Mouse (Mus musculus) large intestine, adult 2 months (tissue): ENCODE measurements at regions not wholly inside any gene's neighbourhood (a gene's known extent, or its start where the extent isn't known, plus 50 kb on each side); places are given as distances from the start of the nearest gene placed in this dataset.

Experiments used
- DNase-seq: peaks from one replicate; pipeline ENCODE4 v3.0.0-alpha.2; 2012; ENCODE audit warnings: low read depth, low spot score
- WGBS: fragments of 180-500 bp; shearing (Covaris S2); methylation state at CpG from one replicate; pipeline ENCODE4 v1.1.7; 2018; 5-methylcytosine and 5-hydroxymethylcytosine counted together

DNA sequence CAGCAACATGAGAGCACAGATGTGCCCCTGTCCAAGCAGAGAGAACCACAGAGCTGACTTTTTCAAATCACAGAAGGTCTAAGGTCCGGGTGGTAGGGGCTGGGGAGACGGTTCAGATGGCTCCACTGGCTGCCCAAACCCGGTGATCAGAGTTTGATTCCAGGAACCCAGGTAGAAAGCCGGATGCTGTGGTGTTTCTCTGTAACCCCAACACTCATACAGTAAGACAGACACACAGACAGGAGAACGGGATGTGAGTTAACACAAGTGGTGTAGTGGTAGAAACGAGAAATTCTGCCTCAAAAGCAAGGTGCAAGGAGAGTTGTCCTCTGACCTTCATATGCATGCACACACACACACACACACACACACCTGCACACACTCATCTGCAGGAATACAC is 408.0 kb downstream of the Sox9 start:
- no peak for DNase-seq
- 73% methylated on average over 6 of the region's 6 CpGs for WGBS

DNA sequence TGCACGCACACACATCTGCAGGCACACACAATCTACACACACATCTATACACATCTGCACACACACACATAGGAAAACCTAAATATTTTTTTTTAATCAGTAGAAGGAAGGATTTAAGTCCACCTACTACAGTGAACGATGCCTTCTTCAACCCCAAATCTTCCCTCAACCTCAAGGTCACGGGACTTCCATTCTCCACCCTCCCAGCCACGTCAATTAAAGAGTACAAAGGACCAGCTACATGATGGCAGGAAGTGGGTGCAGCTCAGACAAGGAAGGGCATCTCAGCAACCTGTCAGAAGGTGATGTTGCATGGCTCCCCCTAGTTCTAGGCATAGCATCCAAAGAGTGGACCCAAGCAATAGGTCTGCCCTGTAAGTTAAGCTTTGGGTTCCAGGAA is 408.5 kb downstream of the Sox9 start:
- WGBS: 43% methylated on average over 4 of the region's 4 CpGs
- no peak for DNase-seq

DNA sequence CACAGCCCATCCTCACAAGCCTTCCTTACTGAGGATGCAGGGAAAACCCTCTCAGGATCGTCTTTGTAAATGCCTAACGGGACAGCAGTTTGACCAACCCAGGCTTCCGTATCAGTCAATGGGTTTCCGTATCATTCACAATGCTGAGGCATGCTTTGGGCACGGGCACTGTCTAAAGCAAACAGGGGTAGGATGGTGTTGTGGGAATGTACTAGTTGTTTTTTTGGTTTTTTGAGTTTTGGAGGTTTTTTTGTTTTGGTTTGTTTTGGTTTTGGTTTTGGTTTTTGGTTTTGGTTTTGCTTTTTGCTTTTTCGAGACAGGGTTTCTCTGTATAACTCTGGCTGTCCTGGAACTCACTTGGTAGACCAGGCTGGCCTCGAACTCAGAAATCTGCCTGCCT is 409.0 kb downstream of the Sox9 start:
- WGBS: 75% methylated on average over 7 of the region's 7 CpGs
- DNase-seq: no peak

DNA sequence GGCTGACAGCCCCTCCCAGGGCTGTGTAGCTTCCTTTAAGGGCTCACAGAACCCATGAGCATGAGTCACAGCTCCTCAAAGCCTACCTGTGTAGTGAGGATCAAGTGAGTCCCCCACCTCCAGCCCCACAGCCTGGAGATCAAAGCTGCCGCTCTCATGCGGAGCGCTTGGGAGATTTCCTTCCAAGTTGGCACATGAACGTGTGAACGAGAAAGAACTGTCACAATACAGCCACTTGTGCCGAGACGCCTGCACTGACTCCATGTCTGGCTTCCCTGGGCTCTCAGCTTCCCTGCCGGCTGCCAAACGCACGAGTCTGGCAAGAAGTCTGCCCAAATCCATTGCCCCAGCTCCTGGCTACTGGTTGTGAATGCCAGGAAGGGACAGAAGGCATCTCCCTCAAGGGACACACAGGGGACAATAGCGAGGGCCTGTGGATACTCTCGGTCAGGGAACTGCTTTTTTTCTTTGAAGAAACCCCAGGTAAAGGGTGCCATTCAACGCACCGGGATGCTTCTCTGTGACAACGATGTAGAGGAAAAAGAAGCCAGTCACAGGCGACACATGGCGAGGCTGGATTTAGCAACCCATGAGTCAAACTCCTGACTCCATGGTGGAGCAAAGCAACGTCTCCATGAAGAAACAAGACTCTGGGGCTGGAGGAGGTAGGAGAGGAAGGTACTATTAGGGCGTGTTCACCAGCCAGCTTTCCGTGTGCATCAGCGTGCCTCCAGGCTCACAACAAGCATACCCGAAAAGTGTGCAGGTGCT is 410.2 kb downstream of the Sox9 start:
- DNase-seq: no peak
- 38% methylated on average over 22 of the region's 22 CpGs for WGBS

DNA sequence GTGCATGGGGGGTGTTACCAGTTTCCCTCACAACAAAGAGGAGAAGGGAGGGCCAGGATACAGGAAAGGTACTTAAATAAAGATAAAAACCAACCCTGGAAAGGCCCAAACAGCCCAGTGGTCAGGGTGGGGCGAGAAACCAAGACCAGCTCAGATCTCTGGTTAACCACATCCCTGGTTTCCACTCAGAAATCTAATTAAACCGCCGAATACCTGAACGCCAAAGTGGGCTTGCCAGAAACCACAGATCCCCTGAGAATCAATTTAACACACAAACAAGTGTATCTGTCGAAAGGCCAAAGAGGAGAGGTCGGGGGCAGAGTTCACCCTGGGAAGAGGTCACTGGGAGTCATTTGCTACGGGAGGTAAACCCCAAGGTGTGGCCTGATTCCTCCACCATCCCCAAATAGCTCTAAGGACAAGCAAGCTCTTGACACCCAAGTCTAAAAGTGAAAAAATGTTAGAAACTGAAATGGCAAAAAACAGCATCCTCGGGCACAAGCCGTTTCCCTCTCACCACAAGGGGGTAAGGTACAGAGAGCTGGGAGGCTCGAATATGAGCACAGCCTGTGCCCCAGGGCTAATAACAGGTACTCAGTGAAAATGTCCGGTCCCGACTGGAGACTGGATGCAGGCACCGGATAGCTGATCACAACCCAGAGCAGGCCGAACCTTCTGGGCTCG is 412.3 kb downstream of the Sox9 start:
- WGBS: 46% methylated on average over 15 of the region's 15 CpGs
- DNase-seq: no peak
